Mouse (Mus musculus): ENCODE measurements at regions not wholly inside any gene's neighbourhood (a gene's known extent, or its start where the extent isn't known, plus 50 kb on each side); places are given as distances from the start of the nearest gene placed in this dataset.

- 0 out of 2 replicates have a peak, but pooled peaks have one; percentile 34 for TF ChIP-seq CHD2 (IDR thresholded peaks at IDR 0.05; ENCODE audit: low read depth, low read length)
- no peak for TF ChIP-seq MAFK (IDR thresholded peaks at IDR 0.05; ENCODE audit: insufficient read depth, low read depth, low read length)
These were observed 122.1 kb upstream of the Sel1l start for GRCm38 (mm10) chr12:91971045-91971444.

All from ES-E14 (cell line).